Mouse (Mus musculus): ENCODE measurements around the gene Slc4a3.

Slc4a3 gene

GRCm38 (mm10) chr1:75521321-75522031 lies 24.6 kb upstream of the Slc4a3 start, which contains the start of gene Stk11ip:
TSS of gene Stk11ip (plus strand) at chr1:75521529.
- DNase-seq (ENCODE audit: low spot score in 2 of 2) = peak; percentile 93 to 94

- DNase-seq (ENCODE audit: low spot score in 2 of 2) = no peak
Observed at GRCm38 (mm10) chr1:75524679-75525078, 21.4 kb upstream of the Slc4a3 start.

- DNase-seq (ENCODE audit: low spot score in 2 of 2) = no peak
Observed at GRCm38 (mm10) chr1:75530546-75530945, 15.5 kb upstream of the Slc4a3 start.

DNA sequence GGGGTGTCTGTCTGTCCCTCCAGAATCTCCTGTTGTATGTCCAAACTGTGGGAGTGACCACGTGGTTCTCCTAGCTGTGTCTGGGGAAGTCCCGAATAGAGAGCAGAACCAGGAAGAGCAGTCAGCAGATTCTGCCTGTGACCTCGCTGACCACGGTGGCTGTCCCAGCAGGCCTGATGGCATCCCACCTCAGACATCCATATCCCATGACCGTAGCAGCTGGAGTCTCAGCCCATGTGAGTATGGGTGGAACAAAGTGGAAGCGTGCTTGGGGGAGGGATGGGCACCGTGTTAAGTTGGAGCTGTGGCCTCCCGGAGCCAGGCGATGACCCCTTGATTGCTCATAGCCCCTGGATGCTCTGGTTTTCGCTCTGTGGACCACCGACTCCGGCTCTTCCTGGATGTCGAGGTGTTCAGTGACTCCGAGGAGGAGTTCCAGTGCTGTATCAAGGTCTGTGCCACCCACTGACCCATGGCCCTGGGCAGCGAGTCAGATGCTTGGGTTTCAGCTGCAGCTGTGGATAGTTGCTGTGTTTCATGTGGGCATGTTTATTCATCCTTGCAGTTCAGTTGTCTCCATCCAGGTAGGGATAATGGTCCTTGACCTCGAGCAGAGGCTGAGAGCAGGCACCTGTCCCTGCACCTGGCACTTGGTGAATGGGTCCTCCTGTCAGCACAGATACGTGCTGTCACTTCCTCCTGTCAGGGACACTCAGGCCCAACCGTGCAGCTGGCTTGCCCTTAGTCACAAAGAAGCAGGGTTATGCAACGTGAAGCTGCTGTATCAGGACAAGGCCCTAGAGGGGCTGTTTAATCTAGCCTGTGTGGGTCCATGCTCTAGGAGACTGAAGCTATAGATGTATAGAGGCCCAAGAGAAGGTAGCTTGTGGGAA lies 13.5 kb upstream of the Slc4a3 start:
- no peak for DNase-seq (ENCODE audit: low spot score in 2 of 2)

- no peak for DNase-seq (ENCODE audit: low spot score in 2 of 2)
Observed at GRCm38 (mm10) chr1:75533325-75534252, 12.5 kb upstream of the Slc4a3 start.

- no peak for DNase-seq (ENCODE audit: low spot score in 2 of 2)
Observed at GRCm38 (mm10) chr1:75537587-75537986, 8.5 kb upstream of the Slc4a3 start.

GRCm38 (mm10) chr1:75538597-75539190 lies 7.4 kb upstream of the Slc4a3 start:
- no peak for DNase-seq (ENCODE audit: low spot score in 2 of 2)

DNA sequence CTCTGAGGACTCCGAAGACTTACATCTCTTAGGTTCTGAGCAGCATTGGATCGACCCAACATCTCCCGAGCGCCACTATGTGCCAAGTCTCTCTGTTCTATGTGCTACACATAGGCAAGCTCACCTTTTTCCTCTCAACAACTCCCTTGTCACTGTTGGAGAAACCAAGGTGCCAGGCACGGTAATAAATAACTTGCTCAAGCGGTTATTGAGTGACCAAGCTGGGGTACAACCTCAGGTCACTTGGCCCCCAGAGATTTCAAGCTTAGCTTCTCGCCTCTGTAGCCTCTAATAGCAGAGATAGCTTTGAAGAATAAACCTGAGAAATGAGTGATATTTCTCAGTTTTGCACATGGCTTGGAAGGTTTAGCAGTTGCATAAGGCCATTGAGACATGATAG lies 4.6 kb upstream of the Slc4a3 start:
- no peak for DNase-seq (ENCODE audit: low spot score in 2 of 2)

GRCm38 (mm10) chr1:75544351-75544750 lies 1.7 kb upstream of the Slc4a3 start:
- DNase-seq (ENCODE audit: low spot score in 2 of 2) = peak in 1 of 2 experiments; percentile 48

GRCm38 (mm10) chr1:75547351-75547750 lies 1.3 kb downstream of the Slc4a3 start:
- DNase-seq (ENCODE audit: low spot score in 2 of 2) = no peak

- DNase-seq (ENCODE audit: low spot score in 2 of 2) = no peak
Observed at GRCm38 (mm10) chr1:75548083-75548482, 2.0 kb downstream of the Slc4a3 start.

DNA sequence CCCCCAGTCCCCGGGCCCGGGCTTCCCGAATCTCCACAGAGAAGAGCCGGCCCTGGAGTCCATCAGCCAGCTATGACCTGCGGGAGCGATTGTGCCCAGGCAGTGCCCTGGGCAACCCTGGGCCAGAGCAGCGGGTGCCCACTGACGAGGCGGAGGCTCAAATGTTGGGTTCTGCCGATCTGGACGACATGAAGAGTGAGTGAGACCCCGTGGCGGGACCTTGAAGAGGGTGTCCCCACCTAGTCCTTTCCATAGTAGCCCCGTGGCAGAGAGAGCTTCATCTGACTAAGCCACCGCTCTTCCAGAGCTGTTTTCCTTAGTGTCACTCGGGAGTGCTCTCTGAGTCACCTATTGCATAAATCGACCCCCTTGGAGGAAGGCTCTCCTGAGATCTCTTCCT lies 2.8 kb downstream of the Slc4a3 start:
- no peak for DNase-seq (ENCODE audit: low spot score in 2 of 2)

- no peak for DNase-seq (ENCODE audit: low spot score in 2 of 2)
Observed at GRCm38 (mm10) chr1:75549289-75550279, 3.5 kb downstream of the Slc4a3 start.

GRCm38 (mm10) chr1:75550586-75550985 lies 4.5 kb downstream of the Slc4a3 start:
- DNase-seq (ENCODE audit: low spot score in 2 of 2) = no peak

DNA sequence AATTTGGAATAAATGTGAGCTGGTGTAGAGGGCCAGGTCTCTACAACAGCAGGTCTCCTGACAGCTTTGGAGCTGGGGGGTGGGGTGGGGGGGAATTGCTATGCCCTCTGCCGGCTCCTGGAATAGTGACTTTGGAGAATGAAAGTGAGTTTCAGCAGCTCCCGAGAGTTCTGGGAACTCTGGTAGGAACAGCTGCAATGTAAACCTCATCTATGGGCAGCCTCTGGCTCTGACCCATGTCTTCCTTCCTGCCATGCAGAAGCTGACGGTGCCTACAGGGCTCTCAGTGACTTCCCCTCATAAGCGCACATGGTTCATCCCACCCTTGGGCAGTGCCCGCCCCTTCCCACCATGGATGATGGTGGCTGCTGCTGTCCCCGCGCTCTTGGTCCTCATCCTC lies 9.6 kb downstream of the Slc4a3 start:
- DNase-seq (ENCODE audit: low spot score in 2 of 2) = no peak

GRCm38 (mm10) chr1:75556143-75556781 lies 10.2 kb downstream of the Slc4a3 start:
- DNase-seq (ENCODE audit: low spot score in 2 of 2) = no peak

- no peak for DNase-seq (ENCODE audit: low spot score in 2 of 2)
Observed at GRCm38 (mm10) chr1:75557041-75557440, 11.0 kb downstream of the Slc4a3 start.

DNA sequence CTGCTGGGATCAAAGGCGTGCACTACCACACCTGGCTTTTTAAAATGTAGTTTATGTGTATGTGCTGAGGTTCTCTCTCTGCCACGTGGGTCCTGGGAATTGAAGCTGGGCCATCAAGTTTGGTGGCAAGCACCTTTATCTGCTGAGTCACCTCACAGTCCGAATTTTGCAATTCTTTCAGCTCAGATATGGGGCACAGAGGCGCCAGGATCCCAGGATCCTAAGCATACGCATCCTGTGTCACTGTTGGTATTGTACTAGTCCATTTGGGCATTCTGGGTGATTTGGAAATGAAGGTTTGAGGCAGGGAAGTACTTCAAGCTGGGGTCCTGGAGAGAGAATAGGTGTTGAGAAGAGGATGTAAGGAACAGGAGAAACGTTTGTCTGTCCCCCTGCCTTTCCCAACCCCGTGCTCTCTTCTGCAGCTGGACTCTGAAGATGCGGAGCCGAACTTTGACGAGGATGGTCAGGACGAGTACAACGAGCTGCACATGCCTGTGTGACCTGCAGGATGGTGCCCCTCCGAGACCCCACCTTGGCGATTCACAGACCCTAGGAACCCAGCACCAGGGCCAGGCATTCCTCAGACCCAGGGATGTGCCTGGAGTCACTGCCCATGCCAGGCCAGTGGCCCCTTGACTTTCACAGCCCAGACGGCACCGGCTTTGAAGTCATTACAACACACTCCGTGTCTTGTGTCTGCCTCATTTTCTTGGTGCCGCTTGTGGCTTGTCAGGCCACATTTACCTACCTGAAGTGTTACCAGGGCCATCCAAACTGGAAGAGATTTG lies 12.5 kb downstream of the Slc4a3 start:
- DNase-seq (ENCODE audit: low spot score in 2 of 2) = no peak

Data from urinary bladder, postnatal 4 days (tissue).